Mouse (Mus musculus): ENCODE data around the gene Tmem51.

- no peak for TF ChIP-seq POLR2A (IDR thresholded peaks at IDR 0.05; ENCODE audit: borderline replicate concordance, insufficient read depth, low read length)
- TF ChIP-seq CTCF (IDR thresholded peaks at IDR 0.05; ENCODE audit: borderline replicate concordance, insufficient read depth, low read depth, low read length): no peak
Observed at GRCm38 (mm10) chr4:142037897-142038296, 46.2 kb downstream of the Tmem51 start.
